Mouse (Mus musculus): Measurements from ENCODE around the gene Wdr6. TPM values are rescaled to one million over a fixed set of nuclear protein-coding genes. Genes with fewer than 3 reads are reported as not detected.
"Not testable (repeated sequence)": the region's sequence is repeated elsewhere in the genome, so short reads cannot be mapped to it uniquely, and the experiment has no call there.

The Wdr6 gene
- 28.8 and 35.4 TPM in 2 replicates for total RNA-seq (2017)

DNA sequence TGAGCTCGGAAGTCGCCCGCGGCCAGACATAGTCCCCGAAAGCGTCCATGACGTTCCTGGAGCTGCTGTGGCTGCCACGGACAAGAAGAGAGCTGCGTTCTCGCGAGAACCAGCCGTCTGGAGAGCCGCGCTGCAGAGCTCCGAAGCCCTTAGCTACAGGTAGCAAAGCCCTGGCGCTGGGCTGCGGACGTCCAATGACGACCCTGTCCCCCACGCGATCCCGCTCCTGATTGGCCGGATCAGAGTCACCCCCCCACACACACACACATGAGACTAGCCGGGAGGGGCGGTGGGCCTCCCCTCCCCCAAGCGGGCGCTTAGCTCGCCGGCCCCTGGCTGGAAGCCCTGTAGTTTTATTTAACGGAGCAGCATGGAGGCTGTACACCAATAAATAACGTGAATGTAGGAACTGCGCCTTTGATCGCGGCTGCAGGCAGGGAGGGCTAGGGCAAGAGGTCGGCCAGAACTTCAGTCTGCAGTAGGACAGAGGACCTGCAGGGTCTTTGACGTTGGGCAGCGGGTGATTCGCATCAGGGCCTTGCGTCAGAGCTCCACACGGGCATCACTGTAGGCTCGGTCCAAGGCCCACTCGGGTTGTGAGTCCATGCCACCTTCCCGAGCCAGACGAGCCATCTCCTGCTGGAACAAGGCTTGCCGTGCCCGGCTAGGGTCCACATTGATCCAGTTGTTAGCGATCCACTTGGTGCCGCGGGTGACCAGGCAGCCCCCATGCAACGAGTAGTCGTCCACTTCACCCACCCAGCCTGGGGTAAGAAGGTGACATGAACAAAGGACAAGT is at the start of gene Wdr6:
Wdr6 (minus strand) TSS at position 195 of the 799 bp plus-strand sequence.
- ATAC-seq (replicated peaks in 1 of 2; ENCODE audit: insufficient read depth in 1 of 2, low FRiP score in 2 of 2, low TSS enrichment in 1 of 2, low read depth in 1 of 2, poor library complexity in 2 of 2, severe bottlenecking in 2 of 2), result peak; percentile 88 to 93

DNA sequence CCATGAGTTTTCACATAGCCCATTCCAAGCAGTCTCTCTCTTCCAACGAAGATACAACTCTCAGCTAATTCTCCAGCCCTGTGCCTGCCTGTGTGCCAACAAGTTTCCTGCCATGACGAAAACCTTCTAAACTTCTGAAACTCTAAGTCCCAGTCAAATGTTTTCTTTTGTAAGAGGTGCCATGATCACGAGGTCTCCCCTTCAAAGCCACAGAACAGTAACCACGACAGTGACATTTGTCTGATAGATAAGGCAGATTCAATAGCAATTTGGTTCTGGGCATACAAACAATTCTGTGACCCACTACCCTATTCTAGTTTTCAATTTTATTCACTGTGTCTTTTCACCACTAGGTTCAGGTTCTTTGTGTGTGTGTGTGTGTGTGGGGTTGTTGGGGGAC is 49.6 kb upstream of the Wdr6 start:
- no peak for ATAC-seq (replicated peaks in 1 of 2; ENCODE audit: insufficient read depth in 1 of 2, low FRiP score in 2 of 2, low TSS enrichment in 1 of 2, low read depth in 1 of 2, poor library complexity in 2 of 2, severe bottlenecking in 2 of 2)

DNA sequence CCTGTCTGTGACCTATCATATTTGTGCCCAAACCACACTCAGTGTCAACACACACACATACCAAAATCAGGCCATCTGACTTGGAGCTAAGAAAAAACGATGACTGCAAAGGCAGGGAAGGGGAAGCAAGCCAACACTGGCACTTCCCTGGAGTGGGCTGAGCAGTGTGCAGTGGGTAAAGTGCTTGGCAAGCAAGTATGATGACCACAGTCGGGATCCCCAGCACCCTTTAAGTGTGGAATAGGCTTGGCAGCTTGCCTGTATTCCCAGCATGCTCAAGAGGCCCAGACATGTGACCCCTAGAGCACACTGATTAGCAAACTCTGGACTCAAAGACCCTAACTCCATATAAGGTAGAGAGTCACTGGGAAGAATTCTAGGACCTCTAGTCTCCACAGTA is 48.0 kb upstream of the Wdr6 start:
- ATAC-seq (replicated peaks in 1 of 2; ENCODE audit: insufficient read depth in 1 of 2, low FRiP score in 2 of 2, low TSS enrichment in 1 of 2, low read depth in 1 of 2, poor library complexity in 2 of 2, severe bottlenecking in 2 of 2), result no peak

DNA sequence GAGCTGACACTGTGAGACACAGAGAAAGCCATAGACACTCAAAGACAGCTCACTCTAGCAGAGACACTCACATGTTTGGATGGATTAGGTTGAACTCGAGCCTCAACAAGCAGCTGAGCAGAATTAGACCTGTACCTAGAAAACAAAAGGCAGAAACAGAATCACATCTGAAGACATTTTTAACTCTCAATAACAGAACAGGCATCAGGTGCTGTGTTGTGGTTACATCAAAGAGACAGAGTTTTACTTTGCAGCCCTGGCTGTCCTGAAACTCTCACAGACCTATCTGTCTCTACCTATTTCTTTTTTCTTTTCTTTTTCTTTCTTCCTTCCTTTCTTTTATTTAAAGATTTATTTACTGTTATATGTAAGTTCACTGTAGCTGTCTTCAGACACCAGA is 38.8 kb upstream of the Wdr6 start:
- no peak for ATAC-seq (replicated peaks in 1 of 2; ENCODE audit: insufficient read depth in 1 of 2, low FRiP score in 2 of 2, low TSS enrichment in 1 of 2, low read depth in 1 of 2, poor library complexity in 2 of 2, severe bottlenecking in 2 of 2)

GRCm38 (mm10) chr9:108611488-108611887 is 32.9 kb upstream of the Wdr6 start:
- no peak for ATAC-seq (replicated peaks in 1 of 2; ENCODE audit: insufficient read depth in 1 of 2, low FRiP score in 2 of 2, low TSS enrichment in 1 of 2, low read depth in 1 of 2, poor library complexity in 2 of 2, severe bottlenecking in 2 of 2)

- no peak for ATAC-seq (replicated peaks in 1 of 2; ENCODE audit: insufficient read depth in 1 of 2, low FRiP score in 2 of 2, low TSS enrichment in 1 of 2, low read depth in 1 of 2, poor library complexity in 2 of 2, severe bottlenecking in 2 of 2)
Measured at GRCm38 (mm10) chr9:108608889-108609288, 30.4 kb upstream of the Wdr6 start.

DNA sequence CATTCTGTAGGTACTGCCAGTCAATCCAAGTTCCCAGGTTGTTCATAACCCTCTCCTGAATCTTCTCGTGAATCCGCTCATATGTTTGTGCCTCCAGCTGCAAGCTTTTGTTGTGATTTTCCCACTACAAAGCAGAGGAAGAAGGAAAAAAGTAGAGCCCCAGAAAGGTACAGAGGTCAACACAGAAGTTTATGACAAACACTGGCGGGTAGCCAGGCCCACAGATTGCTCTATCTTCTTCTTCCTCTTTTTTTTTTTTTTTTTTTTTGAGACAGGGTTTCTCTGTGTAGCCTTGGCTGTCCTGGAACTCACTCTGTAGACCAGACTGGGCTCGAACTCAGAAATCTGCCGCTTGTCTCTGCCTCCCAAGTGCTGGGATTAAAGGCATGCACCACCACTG is 29.4 kb upstream of the Wdr6 start:
- ATAC-seq (replicated peaks in 1 of 2; ENCODE audit: insufficient read depth in 1 of 2, low FRiP score in 2 of 2, low TSS enrichment in 1 of 2, low read depth in 1 of 2, poor library complexity in 2 of 2, severe bottlenecking in 2 of 2), result not testable (repeated sequence)

GRCm38 (mm10) chr9:108601986-108602385 is 23.4 kb upstream of the Wdr6 start:
- ATAC-seq (replicated peaks in 1 of 2; ENCODE audit: insufficient read depth in 1 of 2, low FRiP score in 2 of 2, low TSS enrichment in 1 of 2, low read depth in 1 of 2, poor library complexity in 2 of 2, severe bottlenecking in 2 of 2), result no peak

DNA sequence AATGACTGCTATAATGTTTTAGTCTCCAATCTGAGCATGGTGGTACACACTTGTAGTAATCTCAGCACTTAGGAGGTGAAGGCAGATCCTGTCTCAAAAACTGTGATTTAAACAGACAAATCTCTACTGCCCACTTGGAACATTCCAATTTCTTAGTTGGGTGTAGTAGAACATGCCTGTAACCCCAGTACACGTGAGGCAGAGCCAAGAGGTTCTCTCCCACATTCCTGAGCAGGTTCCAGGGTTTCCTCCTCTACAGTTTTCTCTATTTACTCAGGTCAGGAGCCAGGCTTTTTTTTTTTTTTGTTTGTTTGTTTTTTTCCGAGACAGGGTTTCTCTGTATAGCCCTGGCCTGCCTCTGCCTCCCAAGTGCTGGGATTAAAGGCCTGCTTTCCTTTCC is 21.5 kb upstream of the Wdr6 start:
- ATAC-seq (replicated peaks in 1 of 2; ENCODE audit: insufficient read depth in 1 of 2, low FRiP score in 2 of 2, low TSS enrichment in 1 of 2, low read depth in 1 of 2, poor library complexity in 2 of 2, severe bottlenecking in 2 of 2), result no peak

DNA sequence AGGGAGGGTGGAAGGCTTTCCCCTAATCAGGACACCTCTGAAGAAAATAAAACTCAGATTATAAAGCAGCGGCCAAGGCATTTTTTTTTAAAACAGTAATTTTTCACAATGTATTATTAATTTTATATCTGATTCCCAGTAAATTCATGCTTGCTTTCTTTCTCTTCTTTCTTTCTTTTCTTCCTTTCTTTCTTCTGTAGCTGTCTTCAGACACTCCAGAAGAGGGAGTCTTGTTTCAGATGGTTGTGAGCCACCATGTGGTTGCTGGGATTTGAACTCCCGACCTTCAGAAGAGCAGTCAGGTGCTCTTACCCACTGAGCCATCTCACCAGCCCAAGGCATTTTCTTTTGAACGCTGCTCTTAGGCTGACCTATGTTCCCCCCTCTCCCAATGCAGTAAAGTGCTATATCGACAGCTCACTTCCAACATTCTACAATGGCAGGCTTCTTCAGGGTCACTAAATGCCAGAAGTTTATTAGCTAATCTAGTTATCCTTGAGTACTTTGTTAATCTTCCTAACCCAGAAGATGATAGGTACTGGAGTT is 20.6 kb upstream of the Wdr6 start:
- no peak for ATAC-seq (replicated peaks in 1 of 2; ENCODE audit: insufficient read depth in 1 of 2, low FRiP score in 2 of 2, low TSS enrichment in 1 of 2, low read depth in 1 of 2, poor library complexity in 2 of 2, severe bottlenecking in 2 of 2)

GRCm38 (mm10) chr9:108596998-108597764 is 18.6 kb upstream of the Wdr6 start, which contains the start of gene P4htm:
Gene P4htm, minus strand, starts transcription at chr9:108597667.
- ATAC-seq (replicated peaks in 1 of 2; ENCODE audit: insufficient read depth in 1 of 2, low FRiP score in 2 of 2, low TSS enrichment in 1 of 2, low read depth in 1 of 2, poor library complexity in 2 of 2, severe bottlenecking in 2 of 2), result peak; percentile 60 to 77

- ATAC-seq (replicated peaks in 1 of 2; ENCODE audit: insufficient read depth in 1 of 2, low FRiP score in 2 of 2, low TSS enrichment in 1 of 2, low read depth in 1 of 2, poor library complexity in 2 of 2, severe bottlenecking in 2 of 2), result no peak
Measured at GRCm38 (mm10) chr9:108594354-108594753, 15.8 kb upstream of the Wdr6 start.

DNA sequence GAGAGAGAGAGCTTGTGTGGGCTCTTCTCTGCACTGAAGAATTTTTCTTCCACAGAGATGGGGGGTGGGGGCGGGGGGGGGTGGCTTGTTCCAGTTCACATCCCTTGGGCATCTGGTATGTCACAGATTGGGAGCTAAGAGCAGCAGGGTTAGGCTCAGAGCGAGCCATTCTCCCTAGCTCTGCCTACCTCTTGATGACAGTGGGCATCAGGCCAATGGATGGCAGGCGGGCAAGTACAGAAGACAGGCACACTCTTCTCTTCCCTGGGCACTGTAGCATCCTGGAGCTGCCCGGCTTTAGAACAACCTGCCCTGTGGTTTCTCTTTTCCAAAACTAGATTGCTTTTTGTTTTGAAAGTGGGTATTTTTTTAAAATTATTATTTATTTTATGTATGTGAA is 12.9 kb upstream of the Wdr6 start:
- no peak for ATAC-seq (replicated peaks in 1 of 2; ENCODE audit: insufficient read depth in 1 of 2, low FRiP score in 2 of 2, low TSS enrichment in 1 of 2, low read depth in 1 of 2, poor library complexity in 2 of 2, severe bottlenecking in 2 of 2)

- peak in 1 of 2 experiments; percentile 29; a peak in 1 of 4 replicates for ATAC-seq (replicated peaks in 1 of 2; ENCODE audit: insufficient read depth in 1 of 2, low FRiP score in 2 of 2, low TSS enrichment in 1 of 2, low read depth in 1 of 2, poor library complexity in 2 of 2, severe bottlenecking in 2 of 2)
Measured at GRCm38 (mm10) chr9:108589229-108589628, 10.7 kb upstream of the Wdr6 start.

DNA sequence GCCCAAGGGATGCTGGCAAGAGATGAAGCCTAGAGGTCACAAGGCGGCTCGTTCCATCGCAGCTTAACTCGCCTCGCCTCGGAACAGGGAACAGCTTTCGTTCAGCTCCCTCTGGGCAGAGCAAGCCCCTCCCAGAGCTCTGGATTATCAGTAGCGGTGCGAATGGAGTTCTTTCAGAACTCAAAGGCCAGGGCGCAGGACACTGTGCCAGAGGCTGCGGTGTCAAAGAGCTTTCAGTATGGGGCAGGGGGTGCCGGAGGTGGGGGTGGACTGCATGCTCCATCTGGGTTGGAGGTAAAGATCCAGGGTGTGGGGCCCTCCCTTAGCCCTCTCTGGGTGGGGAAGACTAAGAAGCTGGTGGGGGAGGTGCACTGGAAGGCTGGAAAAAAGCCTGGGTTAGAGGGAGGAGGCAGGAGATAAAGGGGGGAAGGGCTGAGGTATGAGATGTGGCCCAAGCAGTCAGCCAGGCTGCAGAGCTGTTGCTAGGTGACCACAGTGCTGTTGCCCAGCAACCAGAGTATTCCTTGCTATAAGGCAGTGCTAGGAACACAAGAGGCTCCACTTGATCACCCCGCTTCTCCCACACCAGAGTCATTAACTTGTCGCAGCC is 9.1 kb upstream of the Wdr6 start:
- no peak for ATAC-seq (replicated peaks in 1 of 2; ENCODE audit: insufficient read depth in 1 of 2, low FRiP score in 2 of 2, low TSS enrichment in 1 of 2, low read depth in 1 of 2, poor library complexity in 2 of 2, severe bottlenecking in 2 of 2)

GRCm38 (mm10) chr9:108579344-108579690 is 778 bp upstream of the Wdr6 start:
- ATAC-seq (replicated peaks in 1 of 2; ENCODE audit: insufficient read depth in 1 of 2, low FRiP score in 2 of 2, low TSS enrichment in 1 of 2, low read depth in 1 of 2, poor library complexity in 2 of 2, severe bottlenecking in 2 of 2), result no peak

DNA sequence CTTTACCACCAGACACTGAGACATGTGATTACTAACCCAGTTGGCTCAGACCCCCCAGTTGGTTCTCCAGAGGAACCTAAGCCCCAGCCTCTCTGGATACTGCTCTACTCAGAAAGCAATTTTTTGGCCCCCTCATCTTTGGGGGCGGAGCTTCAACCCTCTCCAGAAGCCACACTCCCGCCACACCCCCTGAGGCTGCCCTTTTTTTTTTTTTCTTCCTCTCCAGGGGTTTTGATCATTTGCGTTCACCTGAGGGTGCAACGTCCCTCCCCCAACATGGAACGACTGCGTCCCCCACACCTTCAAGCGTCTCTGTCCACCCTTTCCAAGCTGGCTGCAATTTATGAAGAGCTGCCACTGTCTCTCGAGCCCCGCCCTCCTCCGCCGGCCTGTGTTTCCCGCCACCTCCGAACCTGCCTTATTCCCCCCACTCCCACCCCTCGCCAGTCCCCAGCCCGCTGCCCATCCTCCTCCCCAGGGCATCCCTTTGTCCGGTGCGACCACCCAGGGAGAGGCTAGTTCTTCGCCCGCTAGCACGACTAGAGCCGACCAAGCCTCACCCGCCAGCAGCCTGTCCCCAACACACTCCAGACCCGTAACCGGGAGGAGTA is 500 bp downstream of the Wdr6 start:
- ATAC-seq (replicated peaks in 1 of 2; ENCODE audit: insufficient read depth in 1 of 2, low FRiP score in 2 of 2, low TSS enrichment in 1 of 2, low read depth in 1 of 2, poor library complexity in 2 of 2, severe bottlenecking in 2 of 2), result no peak

DNA sequence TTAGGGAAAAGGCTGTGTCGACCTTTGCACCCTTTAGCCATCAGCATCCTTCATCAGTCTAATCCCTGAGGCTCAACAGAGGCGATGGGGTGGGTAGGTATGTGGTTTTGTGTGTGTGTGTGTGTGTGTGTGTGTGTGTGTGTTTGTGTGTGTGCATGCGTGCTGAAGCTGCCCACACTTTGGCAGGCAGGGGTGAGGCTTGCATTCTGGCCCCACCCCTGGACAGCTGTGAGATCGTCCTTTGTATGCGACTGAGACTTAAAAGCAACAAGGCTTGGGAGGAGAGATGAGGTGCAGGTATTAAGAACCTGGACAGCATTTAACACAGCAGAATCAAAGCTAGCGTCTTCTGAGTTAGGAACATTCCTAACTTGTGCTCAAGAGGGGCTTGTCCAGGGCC is 1.5 kb downstream of the Wdr6 start:
- ATAC-seq (replicated peaks in 1 of 2; ENCODE audit: insufficient read depth in 1 of 2, low FRiP score in 2 of 2, low TSS enrichment in 1 of 2, low read depth in 1 of 2, poor library complexity in 2 of 2, severe bottlenecking in 2 of 2), result no peak
